Mouse (Mus musculus) embryonic fibroblast, embryonic 13.5 days (primary cell): Measurements from ENCODE around the gene Col4a2.

Experiments
- CTCF ChIP-seq: IDR thresholded peaks from 2 replicates; pipeline ENCODE4 v1.5.1; 2011; ENCODE audit warnings: mild to moderate bottlenecking, control low read depth, low read length, moderate library complexity, borderline replicate concordance; ENCODE audit not compliant: insufficient read depth
- POLR2A ChIP-seq: IDR thresholded peaks from 2 replicates; pipeline ENCODE4 v1.6.1; 2011; ENCODE audit warnings: low read depth, mild to moderate bottlenecking, control low read depth, low read length, moderate library complexity

DNA sequence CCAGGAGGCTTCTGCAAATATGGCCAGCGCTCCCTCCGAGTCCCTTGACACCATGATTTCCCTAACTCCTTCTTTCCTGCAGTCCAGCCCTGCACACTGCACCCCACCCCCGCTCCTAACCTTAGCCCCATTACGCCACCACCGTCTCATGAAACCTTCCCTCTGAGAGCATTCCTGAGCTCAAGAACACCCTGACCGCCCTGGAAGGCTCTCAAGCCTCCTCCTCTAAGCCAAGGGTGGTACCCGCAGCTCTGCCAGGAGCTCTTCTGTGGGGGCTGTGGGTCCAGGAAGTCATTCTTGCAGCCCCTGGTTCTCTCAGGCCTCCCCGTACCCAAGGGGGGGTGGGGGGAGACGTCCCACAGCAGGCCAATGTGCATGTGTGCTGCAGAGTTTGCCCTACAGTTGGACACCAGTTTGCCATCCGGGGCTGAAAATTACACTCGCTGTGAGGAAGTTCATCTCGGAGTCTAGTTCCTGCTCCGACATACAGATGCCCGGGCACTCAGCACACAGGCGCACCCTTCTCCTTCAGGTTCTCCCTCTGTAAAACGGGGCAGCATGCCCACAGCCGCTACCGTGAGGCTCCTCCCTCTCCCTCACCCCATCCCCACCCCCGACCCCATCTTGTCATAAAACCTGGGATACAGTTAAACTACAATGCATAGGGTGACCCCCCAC lies 57.1 kb downstream of the Col4a2 start:
- TF ChIP-seq POLR2A: no peak
- no peak for TF ChIP-seq CTCF
